Mouse (Mus musculus) spleen, adult 2 months (tissue): Measurements from ENCODE around the gene Cygb.

Experiments
- CTCF ChIP-seq: fragments of 200-500 bp; IDR thresholded peaks from 2 replicates; pipeline ENCODE4 v1.5.1; 2011; ENCODE audit warnings: mild to moderate bottlenecking, inconsistent platforms; ENCODE audit not compliant: insufficient read depth, insufficient read length, insufficient replicate concordance; ENCODE audit errors: extremely low read depth
- POLR2A ChIP-seq: fragments of 200-500 bp; IDR thresholded peaks from 2 replicates; pipeline ENCODE4 v1.6.1; 2011; ENCODE audit warnings: low read depth, low read length, inconsistent platforms

- TF ChIP-seq CTCF (no peak), POLR2A (no peak)
These were observed 29.7 kb upstream of the Cygb start for GRCm38 (mm10) chr11:116683777-116684176.
